Mouse (Mus musculus) gastrocnemius, adult 2 months (tissue): ENCODE measurements around the gene Aven. TPM values are rescaled to one million over a fixed set of nuclear protein-coding genes. Genes with fewer than 3 reads are reported as not detected.

ENCODE experiments used
- DNase-seq: peaks from one replicate; pipeline ENCODE4 v3.0.0; 2022
- H3K27ac ChIP-seq: fragments of 200-600 bp; 2 replicates; pipeline ENCODE4 v1.8.1; 2022; ENCODE audit warnings: mild to moderate bottlenecking
- H3K4me3 ChIP-seq: fragments of 200-600 bp; 2 replicates; pipeline ENCODE4 v1.8.1; 2022; ENCODE audit warnings: mild to moderate bottlenecking, moderate library complexity
- CTCF ChIP-seq: fragments of 200-600 bp; IDR thresholded peaks from 2 replicates; pipeline ENCODE4 v1.8.1; 2022; ENCODE audit warnings: antibody characterized with exemption, mild to moderate bottlenecking, moderate library complexity
- intact Hi-C: fragments of 180-260 bp; cut with DNase I; formaldehyde crosslinking; loops from one replicate; pipeline ENCODE4 v1.15.1; 2025
- total RNA-seq, 2 experiments: library from RNA; stranded (reverse); gene quantifications; 2 replicates each; pipeline ENCODE4 v1.2.3; 2021

Gene Aven
- total RNA-seq, 2 experiments from 2014 or later = 15.0 to 16.1 TPM

DNA sequence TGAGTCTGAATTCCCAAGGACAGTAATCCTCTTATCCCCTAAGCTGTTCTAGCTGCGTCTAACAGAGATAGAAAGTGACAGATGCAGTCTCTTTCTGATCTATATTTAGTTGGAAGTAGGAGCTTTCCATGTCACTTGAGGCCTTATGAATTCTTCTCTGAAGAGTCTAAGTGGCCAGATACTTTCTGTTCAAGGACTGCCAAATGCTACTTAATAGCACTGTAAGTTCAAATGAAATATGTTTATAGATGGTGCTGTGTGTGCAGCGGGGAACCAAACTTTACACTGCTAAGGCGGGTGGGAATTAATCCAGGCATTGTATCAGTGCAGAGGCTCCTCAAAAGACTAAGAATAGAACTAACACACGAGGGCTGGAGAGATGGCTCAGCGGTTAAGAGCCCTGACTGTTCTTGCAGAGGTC, 21.8 kb upstream of the Aven start:
- no peak for TF ChIP-seq CTCF
- intact Hi-C loops = no loop called here
- H3K4me3 ChIP-seq = no peak overlapping the region; the same call in 1 of the 2 replicates
- H3K27ac ChIP-seq = peak overlapping the region; percentile 79
- no peak for DNase-seq

DNA sequence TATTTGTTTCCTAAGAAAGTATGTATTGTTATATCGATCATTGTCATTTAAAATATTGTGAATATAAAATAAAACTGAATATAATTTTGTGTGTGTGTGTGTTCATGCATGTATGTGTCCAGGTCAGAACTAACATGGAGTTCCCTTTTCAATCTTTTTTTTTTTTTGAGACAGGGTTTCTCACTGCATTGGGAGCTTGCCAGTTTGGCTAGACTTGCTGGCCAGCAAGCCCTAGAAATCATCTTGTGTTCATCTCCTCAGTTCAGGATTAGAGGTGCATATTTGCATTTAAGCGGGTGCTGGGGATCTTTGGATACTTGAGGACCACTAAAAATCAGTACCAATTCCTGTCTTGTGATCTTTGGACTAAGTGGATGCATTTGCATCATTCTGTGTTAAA, 20.7 kb upstream of the Aven start:
- TF ChIP-seq CTCF = no peak

DNA sequence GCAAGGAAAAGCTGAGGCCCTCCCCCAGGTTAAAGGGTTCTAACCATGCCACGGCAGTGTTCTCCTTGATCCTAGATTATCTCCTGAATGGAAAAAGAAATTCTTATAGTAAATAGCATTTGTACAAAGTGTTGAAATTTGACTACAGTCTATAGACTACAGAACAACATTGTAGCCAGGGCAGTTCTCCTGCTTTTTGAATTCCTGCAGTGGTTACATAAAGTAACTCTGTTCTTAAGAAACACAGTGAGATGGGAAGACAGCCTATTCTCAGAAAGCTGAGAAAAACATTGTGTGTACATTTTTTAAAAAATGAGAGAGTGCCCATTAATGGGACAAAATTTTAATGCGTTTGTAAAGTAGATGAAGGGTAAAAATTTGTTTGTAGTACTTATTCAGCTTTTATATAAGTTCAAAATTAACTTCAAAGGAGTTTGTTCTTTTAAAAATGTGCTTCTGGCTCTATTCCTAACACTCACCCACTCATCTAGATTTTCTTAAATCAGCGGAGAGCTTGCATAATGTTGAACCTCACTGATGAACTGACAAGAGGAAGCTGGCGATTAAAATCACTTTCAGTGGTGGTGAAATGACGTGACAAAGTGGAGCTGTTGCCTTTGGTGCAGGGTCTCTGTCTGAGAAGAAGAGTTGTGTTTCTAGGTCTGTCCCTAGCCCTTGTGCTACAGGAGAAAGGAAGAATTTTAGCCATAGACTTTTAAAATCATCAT, 17.6 kb upstream of the Aven start:
- intact Hi-C loops = no loop called here
- Histone ChIP-seq H3K27ac (no peak overlapping the region), H3K4me3 (no peak overlapping the region)
- DNase-seq = no peak
- no peak for TF ChIP-seq CTCF

More for the DNA sequence above, 20.7 kb upstream of the Aven start:
- no peak for DNase-seq
- Histone ChIP-seq H3K27ac (no peak overlapping the region), H3K4me3 (no peak overlapping the region)
- intact Hi-C loops = no loop called here

DNA sequence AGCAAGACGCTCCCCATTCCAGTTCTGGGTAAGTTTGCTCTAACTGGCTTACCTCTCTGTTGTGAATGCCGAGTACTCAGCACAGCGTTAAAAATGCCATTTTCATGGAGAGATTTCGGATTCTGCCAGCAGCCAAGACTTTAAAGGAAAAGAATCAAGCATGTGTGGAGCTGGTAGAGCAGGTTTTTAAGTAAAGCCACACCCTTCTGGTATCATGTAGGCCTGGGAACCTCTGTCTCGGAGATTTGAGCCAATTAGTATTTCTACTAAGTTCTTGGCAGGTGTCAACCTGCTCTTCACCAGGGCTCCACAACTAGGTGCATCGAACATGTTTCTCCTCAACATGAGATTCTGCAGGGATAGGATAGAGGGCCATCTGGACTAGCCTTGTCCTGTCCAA, 16.2 kb upstream of the Aven start:
- no peak for TF ChIP-seq CTCF
- H3K27ac ChIP-seq = no peak overlapping the region
- no peak overlapping the region for H3K4me3 ChIP-seq
- intact Hi-C loops = no loop called here
- DNase-seq = no peak

DNA sequence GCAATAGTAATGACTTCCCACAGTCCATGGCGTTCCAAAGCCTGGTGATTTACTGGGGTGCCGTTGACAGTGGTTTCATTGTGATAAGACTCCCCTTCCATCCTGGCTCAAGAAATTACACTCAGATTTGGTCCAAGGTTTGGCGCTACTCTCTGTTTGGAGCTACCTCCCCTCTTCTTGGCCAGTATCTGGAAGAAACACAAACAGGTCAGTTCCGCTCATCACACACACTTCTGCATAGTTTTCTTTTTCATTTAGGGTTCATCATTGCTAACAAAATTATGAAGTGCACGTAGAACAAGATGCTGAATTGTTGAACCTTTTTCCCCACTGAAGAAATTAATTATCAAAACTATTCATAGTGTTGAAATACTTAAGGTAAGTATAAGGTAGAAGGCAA, 12.1 kb upstream of the Aven start, which contains the start of gene Chrm5:
Chrm5 (minus strand) TSS at position 101 of the 400 bp plus-strand sequence.
- no peak for DNase-seq
- intact Hi-C loops = loop anchor here (1.0 to 5.0 kb wide), 2 partner anchors 101 to 218 kb away; partner anchors contain the start of genes Katnbl1 and Nop10
- Histone ChIP-seq H3K27ac (no peak within 1 kb of the TSS), H3K4me3 (no peak within 1 kb of the TSS)
- no peak for TF ChIP-seq CTCF

DNA sequence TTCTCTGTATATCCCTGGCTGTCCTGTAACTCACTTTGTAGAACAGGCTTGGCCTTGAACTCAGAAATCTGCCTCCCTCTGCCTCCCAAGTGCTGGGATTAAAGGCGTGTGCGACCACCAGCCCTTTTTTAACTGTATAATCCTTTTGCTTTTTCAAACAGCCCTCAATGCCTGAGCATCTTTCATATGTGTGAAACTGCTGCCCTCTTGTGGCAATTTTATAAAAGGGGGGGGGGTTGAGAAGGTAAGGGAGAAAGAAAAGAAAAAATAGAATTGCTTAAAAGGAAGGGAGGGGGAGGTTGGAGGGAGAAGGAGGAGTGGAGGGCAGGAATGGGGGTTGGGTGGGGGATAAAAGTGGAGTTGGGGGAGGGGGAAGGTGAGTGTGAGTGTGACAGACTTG, 11.2 kb upstream of the Aven start:
- intact Hi-C loops = loop anchor here (1.0 to 5.0 kb wide), 2 partner anchors 102 to 219 kb away; partner anchors contain the start of genes Katnbl1 and Nop10
- no peak for DNase-seq
- Histone ChIP-seq H3K4me3 (no peak overlapping the region), H3K27ac (no peak overlapping the region)
- peak; percentile 56 for TF ChIP-seq CTCF

DNA sequence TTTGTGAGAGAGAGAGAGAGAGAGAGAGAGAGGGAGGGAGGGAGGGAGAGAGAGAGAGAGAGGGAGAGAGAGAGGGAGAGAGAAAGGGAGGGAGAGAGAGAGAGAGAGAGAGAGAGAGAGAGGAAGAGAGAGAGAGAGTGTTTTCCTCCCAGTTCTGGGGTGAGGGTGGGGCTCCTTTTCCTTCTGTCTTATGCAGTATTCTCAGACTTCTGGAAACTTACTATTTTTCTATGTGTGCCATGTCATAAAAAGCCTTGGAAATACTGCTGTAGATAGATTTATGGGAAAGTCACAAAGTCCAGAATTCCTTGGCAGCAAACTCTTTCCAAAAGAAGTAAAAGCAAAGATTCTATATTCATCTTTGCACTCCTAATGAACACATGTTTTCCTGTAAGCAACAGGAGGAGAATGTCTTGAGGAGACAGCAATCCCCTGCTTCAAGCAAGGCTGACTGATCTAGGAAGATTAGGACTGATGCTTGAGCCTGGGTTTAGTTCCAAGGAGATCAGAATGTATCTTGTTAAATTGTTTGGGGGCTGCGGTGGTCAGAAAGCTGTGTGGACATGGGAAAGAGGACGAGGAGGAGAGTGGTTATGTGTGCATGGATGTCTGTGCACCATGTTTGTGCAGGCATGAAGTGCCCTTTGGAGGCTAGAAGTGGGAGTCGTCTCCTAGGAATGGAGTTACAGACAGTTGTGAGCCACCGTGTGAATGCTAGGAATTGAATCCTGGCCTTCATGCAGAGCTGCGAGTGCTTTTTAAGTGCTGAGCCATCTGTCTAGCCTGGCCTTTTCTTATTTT, 10.0 kb upstream of the Aven start:
- no peak for TF ChIP-seq CTCF
- Histone ChIP-seq H3K27ac (no peak overlapping the region), H3K4me3 (no peak overlapping the region)
- intact Hi-C loops = loop anchor here (5.0 kb wide), 1 partner anchor 220 kb away; the partner anchor contains the start of gene Nop10
- DNase-seq = no peak

DNA sequence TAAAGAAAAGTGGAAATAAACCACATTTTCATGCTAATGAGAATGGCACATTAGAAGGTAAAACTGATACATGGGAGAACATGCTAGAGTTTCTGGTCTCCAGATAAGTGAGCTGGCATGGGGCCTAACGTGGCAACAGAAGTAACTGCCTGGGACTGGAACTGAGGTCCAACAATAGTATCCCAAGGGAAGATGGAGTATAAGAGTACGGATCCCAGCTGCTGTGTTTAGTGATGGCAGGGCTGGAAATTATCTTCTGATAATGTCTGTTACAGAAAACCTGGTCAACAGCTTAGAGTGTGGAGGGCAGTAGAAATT, 9.5 kb upstream of the Aven start:
- intact Hi-C loops = loop anchor here (5.0 kb wide), 1 partner anchor 221 kb away; the partner anchor contains the start of gene Nop10
- no peak overlapping the region for H3K27ac ChIP-seq
- no peak overlapping the region for H3K4me3 ChIP-seq
- no peak for TF ChIP-seq CTCF
- DNase-seq = no peak

DNA sequence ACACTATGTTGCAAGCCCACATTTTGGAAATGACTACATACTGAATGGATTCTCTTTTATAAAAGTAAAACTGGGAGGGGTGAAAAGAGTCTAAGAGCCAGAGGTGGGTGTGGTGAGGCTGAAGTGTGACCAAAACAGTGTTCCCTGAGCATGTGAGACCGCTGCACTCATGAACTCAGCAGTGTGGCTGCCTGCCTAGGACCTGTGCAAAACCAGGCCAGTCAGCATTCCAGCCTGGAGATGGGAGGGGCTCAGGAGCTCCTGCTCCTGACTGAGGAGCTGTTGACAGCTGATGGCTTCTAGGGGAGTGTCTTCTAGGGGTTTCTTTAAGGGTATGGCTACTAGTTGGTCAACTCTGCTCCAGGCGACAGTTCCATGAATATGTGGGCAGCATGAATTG, 7.9 kb upstream of the Aven start:
- no peak overlapping the region for H3K4me3 ChIP-seq
- intact Hi-C loops = loop anchor here (5.0 kb wide), 1 partner anchor 223 kb away; the partner anchor contains the start of gene Nop10
- peak overlapping the region; percentile 57; the same call in 1 of the 2 replicates for H3K27ac ChIP-seq
- TF ChIP-seq CTCF = no peak
- DNase-seq = peak; percentile 80

DNA sequence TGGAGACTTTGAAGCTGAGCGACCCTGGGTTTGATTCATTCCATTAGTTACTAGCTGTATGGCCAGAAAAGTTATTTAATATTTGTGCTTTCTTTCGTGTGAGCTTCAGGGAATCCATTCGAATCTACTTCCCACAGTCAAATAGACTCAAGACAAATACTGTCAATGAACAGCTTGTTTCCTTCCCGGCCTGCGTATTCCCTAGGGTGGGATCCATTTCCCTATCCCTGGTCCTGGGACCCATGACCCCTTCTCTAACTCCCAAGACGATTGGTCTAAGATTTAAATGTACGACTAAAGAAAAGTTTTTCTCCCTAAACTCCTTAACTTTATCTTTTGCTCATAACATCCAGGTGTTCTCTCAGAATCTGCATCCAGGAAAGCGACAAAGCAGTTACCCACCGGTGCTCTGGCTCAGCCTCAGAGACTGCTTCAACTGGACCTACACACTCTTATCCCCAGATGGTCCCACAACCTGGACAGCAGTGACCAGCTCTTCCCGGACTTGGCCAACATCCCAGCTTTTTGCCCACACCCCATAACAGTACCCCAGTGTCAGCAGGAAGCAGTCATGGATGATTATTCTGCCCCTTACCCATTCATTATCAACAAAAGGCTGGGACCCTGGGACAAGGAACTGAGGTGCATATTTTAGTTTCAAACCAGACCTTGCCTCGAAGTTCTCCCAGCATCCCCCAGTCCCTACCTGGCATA, 2.1 kb upstream of the Aven start:
- no peak for TF ChIP-seq CTCF
- DNase-seq = no peak
- intact Hi-C loops = no loop called here
- Histone ChIP-seq H3K4me3 (no peak overlapping the region), H3K27ac (no peak overlapping the region)

DNA sequence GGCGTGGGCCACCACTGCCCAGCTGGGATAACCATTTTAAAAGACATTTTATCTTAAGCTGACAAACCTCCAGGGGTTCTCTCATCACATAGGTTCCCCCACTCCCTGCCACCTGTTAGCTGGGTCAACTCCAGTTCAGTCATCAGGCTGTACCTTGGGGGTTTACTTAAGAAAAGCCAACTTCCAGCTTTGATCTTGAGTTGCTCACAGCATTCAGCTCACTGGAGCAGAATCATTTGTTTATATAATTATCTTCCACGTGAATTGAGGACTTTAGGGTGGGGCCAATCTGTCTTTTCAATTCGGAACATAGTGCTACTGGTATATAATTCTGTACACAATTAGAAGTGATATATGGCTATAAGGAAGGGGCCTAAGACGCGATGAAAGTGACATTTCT, 1.1 kb upstream of the Aven start:
- H3K4me3 ChIP-seq = peak overlapping the region; percentile 88; the same call in 1 of the 2 replicates
- H3K27ac ChIP-seq = peak overlapping the region; percentile 96
- intact Hi-C loops = no loop called here
- TF ChIP-seq CTCF = no peak
- DNase-seq = no peak

DNA sequence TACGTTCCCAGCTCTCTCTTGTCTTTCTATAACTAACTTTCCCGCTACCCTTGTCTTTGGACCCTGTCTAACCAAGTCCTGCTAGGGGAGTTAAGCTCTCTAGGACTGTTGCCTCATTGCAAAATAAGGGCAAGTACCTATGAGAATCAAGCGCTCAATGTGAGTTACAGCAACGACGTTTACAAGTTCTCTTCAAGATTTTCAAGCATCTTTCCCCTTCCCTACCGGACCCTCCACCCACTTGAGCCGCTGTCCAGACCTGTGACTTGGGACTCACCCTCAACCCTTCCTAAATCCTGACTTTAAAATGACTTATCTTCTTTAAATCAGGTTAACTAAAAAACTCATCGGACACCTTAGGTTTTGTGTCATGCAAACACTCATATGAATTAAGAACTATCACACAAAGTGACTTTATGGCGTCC, 321 bp upstream of the Aven start:
- H3K27ac ChIP-seq = peak overlapping the region; percentile 96
- TF ChIP-seq CTCF = no peak
- DNase-seq = no peak
- peak overlapping the region; percentile 88 for H3K4me3 ChIP-seq
- intact Hi-C loops = no loop called here
